Mouse (Mus musculus) stomach, embryonic 16.5 days (tissue): Measurements from ENCODE around the gene Sigirr. TPM values are rescaled to one million over a fixed set of nuclear protein-coding genes. Genes with fewer than 3 reads are reported as not detected.

Source experiments
- ATAC-seq: fragments of 200-750 bp; cut with Nextera tagmentation; 2 replicates; pipeline ENCODE4 v1.8.0; 2017; ENCODE audit warnings: moderate number of reproducible peaks, moderate TSS enrichment; ENCODE audit not compliant: insufficient read depth, low FRiP score
- H3K27ac ChIP-seq: fragments of 300-500 bp; sonication (generic); 2 replicates; pipeline ENCODE4 v1.5.1; 2014; ENCODE audit warnings: low read length
- H3K27me3 ChIP-seq: fragments of 300-500 bp; sonication (generic); 2 replicates; pipeline ENCODE4 v1.6.1; 2014; ENCODE audit warnings: low read length, control low read depth, mixed read lengths; ENCODE audit not compliant: control insufficient read depth, insufficient read depth
- H3K36me3 ChIP-seq: fragments of 300-500 bp; sonication (generic); 2 replicates; pipeline ENCODE4 v1.6.1; 2014; ENCODE audit warnings: low read length; ENCODE audit not compliant: control insufficient read depth, insufficient read depth
- H3K4me1 ChIP-seq: fragments of 300-500 bp; sonication (generic); 2 replicates; pipeline ENCODE4 v1.6.1; 2014; ENCODE audit warnings: low read length, control low read depth, mixed read lengths; ENCODE audit not compliant: control insufficient read depth, insufficient read depth
- H3K4me2 ChIP-seq: fragments of 300-500 bp; sonication (generic); 2 replicates; pipeline ENCODE4 v1.6.1; 2014; ENCODE audit warnings: low read depth, low read length, mixed read lengths
- H3K4me3 ChIP-seq: fragments of 300-500 bp; sonication (generic); replicated peaks from 2 replicates; pipeline ENCODE4 v1.5.1; 2014; ENCODE audit warnings: mild to moderate bottlenecking, low read length
- H3K9ac ChIP-seq: fragments of 300-500 bp; sonication (generic); 2 replicates; pipeline ENCODE4 v1.6.1; 2014; ENCODE audit warnings: low read length
- H3K9me3 ChIP-seq: fragments of 300-500 bp; sonication (generic); replicated peaks from 2 replicates; pipeline ENCODE4 v1.6.1; 2016; ENCODE audit warnings: low read length, control low read depth; ENCODE audit not compliant: control insufficient read depth
- WGBS: fragments of 180-500 bp; shearing (Covaris S2); extraction: QIAGEN DNeasy Blood & Tissue Kit; methylation state at CpG from one replicate; pipeline ENCODE4 v1.1.7; 2014; 5-methylcytosine and 5-hydroxymethylcytosine counted together
- polyA plus RNA-seq: library from polyadenylated mRNA; unstranded; fragments of >200 nt; fragmentation: Nextera tagmentation; extraction: Ambion mirVana; gene quantifications from 2 replicates; pipeline ENCODE4 v1.2.1, GENCODE M21; 2015

Sigirr gene
- polyA plus RNA-seq, 1 experiment from 2014 or later, result 14.7 TPM

- Histone ChIP-seq H3K4me3 (peak within 1 kb of the TSS; percentile 35), H3K4me2 (peak within 1 kb of the TSS; percentile 59), H3K27me3 (no peaks in the 10 kb centered on the region), H3K27ac (peak within 1 kb of the TSS; percentile 47; the same call in 1 of the 2 replicates), H3K9me3 (no peaks in the 10 kb centered on the region), H3K36me3 (no peaks in the 10 kb centered on the region), H3K4me1 (peaks cover 6% of the 10 kb centered on the region; the same call in 1 of the 2 replicates), H3K9ac (peak within 1 kb of the TSS; percentile 65)
- 11% methylated on average over 9 of the region's 9 CpGs for WGBS
- peak; percentile 63; the same call in 1 of the 2 replicates for ATAC-seq
These were observed 17.3 kb upstream of the Sigirr start, which contains the start of gene Ano9 for GRCm38 (mm10) chr7:141117636-141118035. Gene Ano9 (minus strand): TSS chr7:141117806.

- H3K4me2 ChIP-seq, result 0 out of 2 replicates have a peak overlapping the region, but pooled peaks have one; percentile 9
- H3K36me3 ChIP-seq, result no peaks in the 10 kb centered on the region
- H3K9ac ChIP-seq, result no peak overlapping the region
- peaks cover 6% of the 10 kb centered on the region; the same call in 1 of the 2 replicates for H3K4me1 ChIP-seq
- no peaks in the 10 kb centered on the region for H3K9me3 ChIP-seq
- WGBS, result 86% methylated on average over 9 of the region's 9 CpGs
- H3K4me3 ChIP-seq, result no peak overlapping the region
- H3K27me3 ChIP-seq, result no peaks in the 10 kb centered on the region
- no peak overlapping the region for H3K27ac ChIP-seq
- no peak for ATAC-seq
These were observed 15.5 kb upstream of the Sigirr start for GRCm38 (mm10) chr7:141115874-141116273.

- H3K27me3 ChIP-seq, result no peaks in the 10 kb centered on the region; the same call in 1 of the 2 replicates
- H3K36me3 ChIP-seq, result no peaks in the 10 kb centered on the region
- no peak overlapping the region for H3K4me3 ChIP-seq
- ATAC-seq, result no peak
- H3K4me2 ChIP-seq, result no peak overlapping the region
- no peaks in the 10 kb centered on the region; the same call in 1 of the 2 replicates for H3K4me1 ChIP-seq
- no peaks in the 10 kb centered on the region for H3K9me3 ChIP-seq
- H3K9ac ChIP-seq, result no peak overlapping the region
- H3K27ac ChIP-seq, result no peak overlapping the region
- WGBS, result 65% methylated on average over 3 of the region's 3 CpGs
These were observed 2.8 kb upstream of the Sigirr start for GRCm38 (mm10) chr7:141103161-141103560.

GRCm38 (mm10) chr7:141097177-141097576 lies 3.2 kb downstream of the Sigirr start:
- Histone ChIP-seq H3K4me2 (no peak overlapping the region), H3K4me3 (no peak overlapping the region), H3K27me3 (no peaks in the 10 kb centered on the region; the same call in 1 of the 2 replicates), H3K4me1 (peaks cover 6% of the 10 kb centered on the region), H3K9ac (no peak overlapping the region), H3K9me3 (no peaks in the 10 kb centered on the region), H3K27ac (0 out of 2 replicates have a peak overlapping the region, but pooled peaks have one; percentile 6), H3K36me3 (no peaks in the 10 kb centered on the region)
- no peak for ATAC-seq
- 71% methylated on average over 5 of the region's 5 CpGs for WGBS

- no peak overlapping the region for H3K4me3 ChIP-seq
- H3K27me3 ChIP-seq, result no peaks in the 10 kb centered on the region; the same call in 1 of the 2 replicates
- no peaks in the 10 kb centered on the region for H3K9me3 ChIP-seq
- no peaks in the 10 kb centered on the region for H3K36me3 ChIP-seq
- 0 out of 2 replicates have a peak overlapping the region, but pooled peaks have one; percentile 25 for H3K9ac ChIP-seq
- WGBS, result 42% methylated on average over 6 of the region's 6 CpGs
- H3K4me2 ChIP-seq, result 0 out of 2 replicates have a peak overlapping the region, but pooled peaks have one; percentile 14
- no peak for ATAC-seq
- 0 out of 2 replicates have a peak overlapping the region, but pooled peaks have one; percentile 6 for H3K27ac ChIP-seq
- H3K4me1 ChIP-seq, result peaks cover 6% of the 10 kb centered on the region
These were observed 3.7 kb downstream of the Sigirr start for GRCm38 (mm10) chr7:141096649-141097056.

GRCm38 (mm10) chr7:141096021-141096420 lies 4.4 kb downstream of the Sigirr start:
- no peak for ATAC-seq
- Histone ChIP-seq H3K4me2 (0 out of 2 replicates have a peak overlapping the region, but pooled peaks have one; percentile 14), H3K4me3 (no peak overlapping the region), H3K27me3 (no peaks in the 10 kb centered on the region; the same call in 1 of the 2 replicates), H3K36me3 (no peaks in the 10 kb centered on the region), H3K27ac (no peak overlapping the region; the same call in 1 of the 2 replicates), H3K9me3 (no peaks in the 10 kb centered on the region), H3K9ac (no peak overlapping the region), H3K4me1 (peaks cover 6% of the 10 kb centered on the region)
- 80% methylated on average over 6 of the region's 6 CpGs for WGBS

- peaks cover 6% of the 10 kb centered on the region for H3K4me1 ChIP-seq
- H3K9ac ChIP-seq, result no peak overlapping the region
- 62% methylated on average over 15 of the region's 15 CpGs for WGBS
- no peak for ATAC-seq
- H3K4me2 ChIP-seq, result no peak overlapping the region
- H3K9me3 ChIP-seq, result no peaks in the 10 kb centered on the region
- H3K36me3 ChIP-seq, result no peaks in the 10 kb centered on the region
- H3K27me3 ChIP-seq, result no peaks in the 10 kb centered on the region; the same call in 1 of the 2 replicates
- H3K27ac ChIP-seq, result no peak overlapping the region
- no peak overlapping the region for H3K4me3 ChIP-seq
These were observed 5.7 kb downstream of the Sigirr start for GRCm38 (mm10) chr7:141094487-141095205.

GRCm38 (mm10) chr7:141093950-141094349 lies 6.4 kb downstream of the Sigirr start:
- Histone ChIP-seq H3K9ac (no peak overlapping the region), H3K9me3 (no peaks in the 10 kb centered on the region), H3K4me1 (peaks cover 6% of the 10 kb centered on the region), H3K4me3 (no peak overlapping the region), H3K36me3 (no peaks in the 10 kb centered on the region), H3K4me2 (no peak overlapping the region), H3K27ac (no peak overlapping the region), H3K27me3 (no peaks in the 10 kb centered on the region; the same call in 1 of the 2 replicates)
- ATAC-seq, result no peak
- WGBS, result 76% methylated on average over 6 of the region's 6 CpGs
